Mouse (Mus musculus) limb, embryonic 11.5 days (tissue): ENCODE data around the gene Nploc4. TPM values are rescaled to one million over a fixed set of nuclear protein-coding genes. Genes with fewer than 3 reads are reported as not detected.

Experiments
- ATAC-seq: fragments of 200-750 bp; cut with Nextera tagmentation; 2 replicates; pipeline ENCODE4 v1.8.0; 2017; ENCODE audit warnings: low read depth; ENCODE audit not compliant: insufficient number of reproducible peaks, low FRiP score, low TSS enrichment
- DNase-seq: peaks from one replicate; pipeline ENCODE4 v3.0.0-alpha.2; 2015; ENCODE audit warnings: low spot score
- H3K27ac ChIP-seq: fragments of 300-500 bp; sonication (generic); replicated peaks from 2 replicates; pipeline ENCODE4 v1.5.1; 2014; ENCODE audit warnings: low read depth, mild to moderate bottlenecking, low read length
- H3K27me3 ChIP-seq: fragments of 300-500 bp; sonication (generic); 2 replicates; pipeline ENCODE4 v1.6.1; 2014; ENCODE audit warnings: mild to moderate bottlenecking, low read length, mixed read lengths; ENCODE audit not compliant: control insufficient read depth, insufficient read depth
- H3K36me3 ChIP-seq: fragments of 300-500 bp; sonication (generic); 2 replicates; pipeline ENCODE4 v1.6.1; 2014; ENCODE audit warnings: mild to moderate bottlenecking, low read length, moderate library complexity, mixed read lengths; ENCODE audit not compliant: control insufficient read depth, insufficient read depth
- H3K4me1 ChIP-seq: fragments of 300-500 bp; sonication (generic); 2 replicates; pipeline ENCODE4 v1.6.1; 2014; ENCODE audit warnings: low read length, mixed read lengths; ENCODE audit not compliant: control insufficient read depth, insufficient read depth
- H3K4me2 ChIP-seq: fragments of 300-500 bp; sonication (generic); 2 replicates; pipeline ENCODE4 v1.6.1; 2014; ENCODE audit warnings: low read depth, mild to moderate bottlenecking, moderate library complexity; ENCODE audit not compliant: severe bottlenecking
- H3K4me3 ChIP-seq: fragments of 300-500 bp; sonication (generic); 2 replicates; pipeline ENCODE4 v1.5.1; 2014; ENCODE audit warnings: low read depth, low read length
- H3K9ac ChIP-seq: fragments of 300-500 bp; sonication (generic); 2 replicates; pipeline ENCODE4 v1.6.1; 2014; ENCODE audit warnings: mild to moderate bottlenecking, low read length
- H3K9me3 ChIP-seq: fragments of 300-500 bp; sonication (generic); 2 replicates; pipeline ENCODE4 v1.6.1; 2016; ENCODE audit warnings: low read length; ENCODE audit not compliant: control insufficient read depth
- WGBS: fragments of 180-500 bp; shearing (Covaris S2); extraction: QIAGEN DNeasy Blood & Tissue Kit; methylation state at CpG from one replicate; pipeline ENCODE4 v1.1.7; 2014; 5-methylcytosine and 5-hydroxymethylcytosine counted together
- microRNA-seq: library from miRNA; unstranded; fragments of <30 nt; microRNA quantifications from one replicate; pipeline ENCODE4, GENCODE M21; 2016
- polyA plus RNA-seq: library from polyadenylated mRNA; unstranded; fragments of >200 nt; fragmentation: Nextera tagmentation; extraction: Ambion mirVana; gene quantifications from 2 replicates; pipeline ENCODE4 v1.2.1, GENCODE M21; 2014

The Nploc4 gene
- polyA plus RNA-seq, 1 experiment from 2014 or later, result 47.1 TPM

DNA sequence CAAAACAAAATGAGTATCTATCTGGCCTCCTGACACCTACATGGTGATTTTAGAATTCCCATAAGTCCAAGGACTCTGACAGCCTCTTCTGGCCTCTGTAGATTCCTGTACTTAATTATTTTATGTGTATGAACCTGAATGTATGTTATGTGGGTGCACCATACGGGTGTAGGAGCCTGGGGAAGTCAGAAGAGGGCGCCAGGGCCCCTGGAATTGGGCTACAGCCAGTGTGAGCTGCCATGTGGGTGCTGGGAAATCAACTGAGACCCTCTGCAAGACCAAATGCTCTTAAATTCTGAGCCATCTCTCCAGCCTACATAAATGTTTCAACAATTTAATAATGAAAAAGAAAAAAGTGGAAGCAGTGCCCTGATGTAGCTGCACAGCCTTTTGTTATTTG lies 100.1 kb downstream of the Nploc4 start:
- Histone ChIP-seq H3K27me3 (no peaks in the 10 kb centered on the region), H3K4me3 (no peak overlapping the region), H3K36me3 (no peaks in the 10 kb centered on the region), H3K4me2 (no peak overlapping the region), H3K4me1 (no peaks in the 10 kb centered on the region), H3K9ac (no peak overlapping the region), H3K27ac (no peak overlapping the region), H3K9me3 (no peaks in the 10 kb centered on the region)
- ATAC-seq, result no peak
- 50% methylated on average over 2 of the region's 2 CpGs for WGBS
- no peak for DNase-seq

DNA sequence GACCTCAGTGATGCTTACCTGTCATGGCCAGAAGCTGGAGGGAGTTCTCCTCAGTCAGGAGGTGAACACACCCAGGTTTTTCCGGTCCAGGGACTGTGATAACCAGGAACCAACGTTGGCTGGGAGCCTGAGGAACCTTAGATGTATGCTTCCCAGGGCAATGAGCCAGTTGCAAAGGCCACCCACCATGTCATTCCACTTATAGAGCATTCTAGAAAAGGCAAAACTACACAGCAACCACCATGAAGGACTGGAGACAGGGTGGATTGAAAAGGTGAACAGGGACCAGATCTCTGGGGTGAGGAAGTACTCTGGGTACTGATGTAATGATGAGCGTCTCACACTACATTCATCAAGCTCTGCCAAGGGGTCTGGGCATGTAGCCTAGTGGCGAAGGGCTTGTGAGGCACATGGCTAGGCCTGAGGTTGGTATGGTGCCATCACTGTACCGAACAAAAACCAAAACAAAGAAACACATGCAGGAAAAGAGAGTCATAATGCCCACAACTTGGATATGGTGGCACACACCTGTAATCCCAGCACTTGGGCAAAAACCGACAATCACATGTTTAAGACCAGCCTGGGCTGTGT lies 102.0 kb downstream of the Nploc4 start:
- ATAC-seq (no peak), DNase-seq (no peak)
- Histone ChIP-seq H3K4me2 (no peak overlapping the region), H3K9me3 (no peaks in the 10 kb centered on the region), H3K27me3 (no peaks in the 10 kb centered on the region), H3K27ac (no peak overlapping the region), H3K9ac (no peak overlapping the region), H3K36me3 (no peaks in the 10 kb centered on the region), H3K4me3 (no peak overlapping the region), H3K4me1 (no peaks in the 10 kb centered on the region)
- WGBS, result 87% methylated on average over 6 of the region's 6 CpGs

Small RNAs within 50 kb of the gene (microRNA-seq; reads per million reads assigned to microRNA genes)
- gene Gm23419 (not detected), gene Mir6935 (4.6 reads per million, percentile 8 among the genes with 10 or more reads in this experiment)

Other genes with a start within 250 kb of the Nploc4 start
- gene Bahcc1, start 204.8 kb downstream of the Nploc4 start, polyA plus RNA-seq, result 24.9 and 27.6 TPM in 2 replicates
- gene Actg1, start 89.2 kb downstream of the Nploc4 start, polyA plus RNA-seq, result 2,996 and 3,123 TPM in 2 replicates
- gene Fscn2, start 76.2 kb downstream of the Nploc4 start, polyA plus RNA-seq, result 0.21 and 0.47 TPM in 2 replicates
- 30.4 and 33.1 TPM in 2 replicates for gene Faap100, start 58.9 kb downstream of the Nploc4 start, polyA plus RNA-seq
- gene Tspan10, start 4.9 kb upstream of the Nploc4 start, polyA plus RNA-seq, result not detected in 2 replicates
- 0.19 TPM in 1 of 2 replicates, not detected in the other for gene Pde6g, start 15.8 kb upstream of the Nploc4 start, polyA plus RNA-seq
- 11.5 and 11.9 TPM in 2 replicates for gene Oxld1, start 20.4 kb upstream of the Nploc4 start, polyA plus RNA-seq
- gene Ccdc137, start 20.4 kb upstream of the Nploc4 start, polyA plus RNA-seq, result 32.6 and 36.4 TPM in 2 replicates
- 56.6 and 58.3 TPM in 2 replicates for gene Arl16, start 29.9 kb upstream of the Nploc4 start, polyA plus RNA-seq
- gene Mrpl12, start 46.9 kb upstream of the Nploc4 start, polyA plus RNA-seq, result 166 and 177 TPM in 2 replicates
- 57.8 and 58.5 TPM in 2 replicates for gene Slc25a10, start 54.1 kb upstream of the Nploc4 start, polyA plus RNA-seq
- gene Gcgr, start 93.0 kb upstream of the Nploc4 start, polyA plus RNA-seq, result 0.71 and 1.8 TPM in 2 replicates
- gene Mcrip1, start 112.0 kb upstream of the Nploc4 start, polyA plus RNA-seq, result 234 and 252 TPM in 2 replicates
- 0.47 and 0.85 TPM in 2 replicates for gene Ppp1r27, start 113.4 kb upstream of the Nploc4 start, polyA plus RNA-seq
- gene P4hb, start 135.5 kb upstream of the Nploc4 start, polyA plus RNA-seq, result 640 and 656 TPM in 2 replicates
- 593 and 597 TPM in 2 replicates for gene Arhgdia, start 143.9 kb upstream of the Nploc4 start, polyA plus RNA-seq
- gene Alyref, start 160.7 kb upstream of the Nploc4 start, polyA plus RNA-seq, result 810 and 850 TPM in 2 replicates
- gene Anapc11, start 160.7 kb upstream of the Nploc4 start, polyA plus RNA-seq, result 214 and 223 TPM in 2 replicates
- 1.4 TPM in 1 of 2 replicates, not detected in the other for gene Npb, start 170.8 kb upstream of the Nploc4 start, polyA plus RNA-seq
- gene Pcyt2, start 180.2 kb upstream of the Nploc4 start, polyA plus RNA-seq, result 105 and 111 TPM in 2 replicates
- gene Sirt7, start 187.5 kb upstream of the Nploc4 start, polyA plus RNA-seq, result 24.6 TPM in 2 replicates
- 22.6 and 24.2 TPM in 2 replicates for gene Mafg, start 195.9 kb upstream of the Nploc4 start, polyA plus RNA-seq
- 33.3 and 34.2 TPM in 2 replicates for gene Pycr1, start 206.1 kb upstream of the Nploc4 start, polyA plus RNA-seq
- gene Myadml2, start 210.4 kb upstream of the Nploc4 start, polyA plus RNA-seq, result not detected in 2 replicates
- gene Notum, start 223.5 kb upstream of the Nploc4 start, polyA plus RNA-seq, result 6.6 and 7.5 TPM in 2 replicates
- 122 and 128 TPM in 2 replicates for gene Aspscr1, start 235.3 kb upstream of the Nploc4 start, polyA plus RNA-seq